Mouse (Mus musculus) adrenal gland (tissue): Measurements from ENCODE around the gene L3mbtl1.

Source experiments
- intact Hi-C: fragments of 180-260 bp; cut with DNase I; formaldehyde crosslinking; loops from one replicate; pipeline ENCODE4 v1.15.1; 2025

The L3mbtl1 gene

DNA sequence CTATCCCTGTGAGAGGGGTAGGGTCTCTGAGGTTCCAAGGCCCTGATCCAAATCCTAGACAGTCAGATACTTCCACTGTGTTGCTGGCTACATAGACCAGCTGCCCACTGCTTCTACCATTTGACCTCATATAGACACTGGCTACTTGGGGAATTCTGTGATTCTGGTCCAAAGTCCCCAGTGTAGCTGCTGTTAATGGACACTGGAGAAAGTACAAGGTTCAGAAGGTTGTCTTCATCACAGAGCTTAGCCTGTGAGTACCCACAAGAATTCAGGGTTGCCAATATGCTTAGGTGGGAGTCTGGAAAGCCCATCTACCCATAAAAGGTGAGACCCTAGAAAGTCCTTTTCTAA, 48.8 kb downstream of the L3mbtl1 start:
- intact Hi-C loops: loop anchor here (10.0 kb wide), 1 partner anchor 67 kb away; no protein-coding TSS in a partner anchor

DNA sequence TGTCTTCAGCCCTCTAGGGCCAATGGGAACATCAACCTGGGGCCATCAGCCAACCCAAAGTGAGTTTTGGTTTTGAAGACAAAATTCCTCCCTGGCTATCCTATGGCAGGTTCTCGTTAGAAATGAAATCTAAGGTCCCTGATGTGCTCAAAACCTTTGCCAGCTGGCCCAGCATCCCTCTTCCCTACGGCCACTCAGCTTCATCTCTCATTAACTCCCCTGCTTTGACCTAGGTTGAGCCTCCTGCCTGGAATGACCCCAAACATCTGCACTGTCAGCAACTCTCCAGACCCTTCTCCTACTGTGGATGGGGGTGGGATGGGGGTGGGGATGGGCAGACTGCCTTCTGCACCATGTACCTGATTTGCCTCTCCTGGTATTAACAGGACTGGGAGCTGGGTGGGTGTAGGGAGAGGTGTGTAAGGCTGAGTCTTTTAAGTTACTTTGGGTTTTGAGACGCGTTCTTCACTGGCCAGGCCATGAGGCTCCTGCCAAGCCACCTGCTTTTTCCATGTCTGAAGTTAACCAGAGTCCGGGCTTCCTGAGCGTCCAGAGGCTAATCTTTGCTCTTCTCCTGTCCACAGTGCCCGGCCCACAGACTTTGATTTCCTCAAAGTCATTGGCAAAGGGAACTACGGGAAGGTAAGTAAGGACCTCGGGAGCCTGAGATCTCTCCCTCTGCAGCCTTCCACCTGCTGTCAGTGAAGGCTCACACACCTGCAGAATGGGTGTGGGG, 50.8 kb downstream of the L3mbtl1 start:
- intact Hi-C loops: loop anchor here (10.0 kb wide), 1 partner anchor 69 kb away; no protein-coding TSS in a partner anchor

DNA sequence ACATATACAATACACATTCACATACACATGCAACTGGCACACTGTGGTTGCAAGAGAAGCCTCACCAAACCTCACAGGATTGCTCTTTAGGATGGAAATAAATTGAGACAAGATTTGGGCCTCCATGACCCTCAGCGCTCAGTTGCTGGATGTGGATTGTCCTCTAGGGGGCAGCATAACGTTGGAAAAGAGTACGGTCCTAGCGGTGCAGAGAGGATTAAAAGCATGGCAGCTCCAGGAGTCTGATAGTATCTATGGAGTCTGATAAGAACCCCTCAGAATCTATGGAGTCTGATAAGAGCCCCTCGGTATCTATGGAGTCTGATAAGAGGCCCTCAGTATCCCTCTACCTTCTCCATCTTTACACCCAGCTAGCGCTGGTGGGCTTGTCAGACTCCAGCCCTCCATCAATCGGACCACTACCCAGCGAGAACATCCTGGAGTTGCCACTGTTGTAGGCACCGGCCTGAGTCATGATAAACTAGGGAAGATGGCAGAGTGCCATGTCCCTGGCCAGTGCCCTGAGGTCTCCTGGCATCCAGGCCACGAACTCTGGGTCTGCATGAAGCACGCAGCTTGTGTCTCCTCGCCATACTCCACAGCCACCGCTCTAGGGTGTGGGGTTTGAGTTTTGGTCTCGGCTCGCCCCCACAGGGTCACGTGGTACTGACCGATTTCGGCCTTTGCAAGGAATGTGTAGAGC, 55.4 kb downstream of the L3mbtl1 start:
- intact Hi-C loops: loop anchor here (2.0 to 10.0 kb wide), 3 partner anchors 30 to 89 kb away; partner anchors contain the start of gene Gtsf1l

DNA sequence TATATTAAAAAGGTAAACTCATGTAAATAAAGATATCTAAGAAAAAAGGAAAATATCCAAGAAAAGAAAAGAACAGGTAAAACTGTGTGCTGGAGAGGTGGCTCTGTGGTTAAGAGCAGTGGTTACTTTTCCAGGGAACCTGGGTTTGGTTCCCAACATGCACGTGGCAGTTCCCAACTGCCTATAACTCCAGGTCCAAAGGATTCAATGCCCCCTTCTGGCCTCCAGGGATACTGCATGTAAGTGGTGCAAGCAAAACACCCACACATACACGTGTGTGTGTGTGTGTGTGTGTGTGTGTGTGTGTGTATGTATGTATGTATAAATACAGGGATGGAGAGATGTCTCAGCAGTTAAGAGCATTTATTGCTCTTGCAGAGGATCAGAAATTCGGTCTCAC, 56.5 kb downstream of the L3mbtl1 start:
- intact Hi-C loops: loop anchor here (2.0 to 10.0 kb wide), 3 partner anchors 31 to 88 kb away; partner anchors contain the start of gene Gtsf1l

- intact Hi-C loops: no loop called here
Measured at GRCm38 (mm10) chr2:163001071-163001470, 57.8 kb downstream of the L3mbtl1 start.

DNA sequence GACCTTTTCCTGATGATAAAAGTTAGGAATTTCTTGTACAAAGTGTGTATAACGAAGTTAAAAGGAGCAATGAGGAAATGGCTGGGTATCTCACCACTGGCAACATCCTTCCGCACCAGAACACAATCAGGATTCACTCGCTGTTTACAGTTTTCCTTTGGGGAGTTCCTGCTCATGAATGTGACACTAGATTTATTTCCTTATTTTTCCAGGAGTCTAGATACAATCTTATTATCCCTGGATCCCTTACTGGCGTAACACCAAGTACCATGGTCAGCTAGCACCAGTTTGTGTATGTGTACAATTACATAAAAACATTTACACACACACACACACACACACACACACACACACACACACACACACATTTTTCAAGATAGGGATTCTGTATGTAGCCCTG, 64.0 kb downstream of the L3mbtl1 start:
- intact Hi-C loops: no loop called here

GRCm38 (mm10) chr2:163016916-163017743, 73.9 kb downstream of the L3mbtl1 start, which contains the start of gene Ift52:
Ift52 (plus strand) TSS chr2:163017354.
- intact Hi-C loops: no loop called here
